Mouse (Mus musculus): ENCODE data around the gene Ccdc194.

DNA sequence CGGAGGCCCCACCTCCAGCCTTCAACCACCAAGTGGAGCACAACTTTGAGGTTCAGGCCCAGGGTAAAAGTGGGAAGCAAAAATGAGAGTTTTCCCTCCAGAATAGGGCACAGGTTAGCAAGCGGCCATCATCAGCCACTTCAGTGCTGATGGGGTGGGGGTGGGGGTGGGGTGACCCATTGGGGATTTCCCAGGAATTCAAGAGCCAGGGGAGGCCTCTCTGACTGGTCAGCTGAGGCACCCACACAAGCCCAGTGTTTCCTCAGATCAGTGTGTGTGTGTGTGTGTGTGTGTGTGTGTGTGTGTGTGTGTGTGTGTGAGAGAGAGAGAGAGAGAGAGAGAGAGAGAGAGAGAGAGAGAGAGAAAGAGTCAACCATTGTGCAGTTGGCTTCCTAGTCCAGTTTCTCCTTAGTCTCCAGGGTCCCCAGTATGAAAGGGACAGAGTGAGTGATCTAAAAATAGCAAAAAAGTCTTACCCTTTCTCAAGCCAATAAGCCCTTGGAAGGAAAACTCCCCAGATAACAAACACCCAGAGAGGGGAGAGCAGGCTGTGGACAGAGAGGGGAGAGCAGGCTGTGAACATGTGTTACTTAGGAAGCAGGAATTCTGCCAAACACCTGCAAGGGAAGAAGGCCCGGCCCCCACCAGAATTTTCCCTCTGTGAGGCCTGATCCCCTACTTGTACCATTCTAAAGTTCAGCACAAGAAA, 1.8 kb upstream of the Ccdc194 start:
- TF ChIP-seq CTCF (IDR thresholded peaks at IDR 0.05; ENCODE audit: control insufficient read depth, insufficient read depth, low read length) (no peak), POLR2A (IDR thresholded peaks at IDR 0.05; ENCODE audit: borderline replicate concordance, control insufficient read depth, low read depth, low read length) (no peak)

All from bone marrow, adult 2 months (tissue).